Mouse (Mus musculus) right cerebral cortex, adult 2 months (tissue): Measurements from ENCODE around the gene Stk11ip.

Experiments used
- DNase-seq, 2 experiments: peaks; one replicate each; pipeline ENCODE4 v3.0.0; 2021 to 2022; ENCODE audit warnings: low spot score in 2 of 2

Gene Stk11ip

DNA sequence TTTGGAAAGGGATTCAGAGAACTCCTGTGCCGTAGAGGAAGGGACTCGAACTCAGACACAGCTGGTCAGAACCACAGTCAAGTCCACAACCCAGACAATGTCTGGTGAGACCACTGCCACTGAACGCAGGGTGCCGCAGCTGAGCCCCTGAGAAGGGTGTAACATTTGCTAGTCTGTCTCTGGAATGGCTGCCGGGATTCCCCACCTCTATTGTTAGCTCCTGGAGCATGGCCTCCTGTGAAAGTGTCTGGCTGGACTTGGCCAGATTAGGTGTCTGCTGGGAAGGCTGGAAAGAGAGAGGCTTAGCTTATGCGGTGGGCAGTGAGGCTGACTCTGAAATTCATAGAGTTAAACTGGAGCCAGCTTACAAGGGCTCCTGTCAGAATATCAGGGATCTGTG, 49.1 kb downstream of the Stk11ip start:
- DNase-seq, result no peak

DNA sequence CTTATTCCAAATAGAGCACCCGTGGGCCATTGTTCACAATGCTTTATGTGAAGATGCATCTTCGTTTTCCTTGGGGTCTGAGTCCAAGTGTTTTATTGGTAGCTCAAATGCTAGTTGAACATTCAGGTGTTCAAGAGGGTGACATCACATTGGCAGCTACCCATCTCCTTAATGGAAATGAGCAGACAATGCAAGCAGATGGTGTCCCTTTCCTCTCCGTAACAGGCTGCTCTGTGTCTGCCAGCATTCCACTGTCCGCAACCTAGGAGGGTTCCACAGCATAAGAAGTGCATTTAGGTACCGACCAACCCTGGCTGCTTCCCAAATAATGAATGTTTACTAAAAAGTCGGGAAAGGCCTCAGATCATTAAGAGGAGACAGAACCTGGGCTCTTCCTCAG, 51.4 kb downstream of the Stk11ip start:
- DNase-seq, result no peak

DNA sequence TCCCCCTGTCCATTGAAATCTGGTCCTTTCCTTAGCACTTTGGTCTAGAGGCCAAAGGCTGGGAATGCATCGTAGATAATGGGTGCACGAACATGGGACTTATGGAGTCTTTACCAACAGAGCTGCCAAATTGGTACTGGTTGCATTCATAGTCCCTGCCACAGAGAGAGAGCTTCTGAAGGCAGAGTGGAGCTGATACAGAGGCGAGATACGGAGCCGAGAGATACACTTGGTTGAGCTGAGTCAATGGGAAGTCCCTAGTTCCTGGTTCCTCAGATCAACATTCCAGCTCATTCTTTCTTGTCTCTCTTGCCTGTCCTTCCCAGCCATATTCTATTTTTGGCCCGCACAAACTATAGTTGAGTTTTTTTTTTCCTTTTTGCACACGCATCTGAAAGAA, 52.4 kb downstream of the Stk11ip start:
- no peak for DNase-seq

DNA sequence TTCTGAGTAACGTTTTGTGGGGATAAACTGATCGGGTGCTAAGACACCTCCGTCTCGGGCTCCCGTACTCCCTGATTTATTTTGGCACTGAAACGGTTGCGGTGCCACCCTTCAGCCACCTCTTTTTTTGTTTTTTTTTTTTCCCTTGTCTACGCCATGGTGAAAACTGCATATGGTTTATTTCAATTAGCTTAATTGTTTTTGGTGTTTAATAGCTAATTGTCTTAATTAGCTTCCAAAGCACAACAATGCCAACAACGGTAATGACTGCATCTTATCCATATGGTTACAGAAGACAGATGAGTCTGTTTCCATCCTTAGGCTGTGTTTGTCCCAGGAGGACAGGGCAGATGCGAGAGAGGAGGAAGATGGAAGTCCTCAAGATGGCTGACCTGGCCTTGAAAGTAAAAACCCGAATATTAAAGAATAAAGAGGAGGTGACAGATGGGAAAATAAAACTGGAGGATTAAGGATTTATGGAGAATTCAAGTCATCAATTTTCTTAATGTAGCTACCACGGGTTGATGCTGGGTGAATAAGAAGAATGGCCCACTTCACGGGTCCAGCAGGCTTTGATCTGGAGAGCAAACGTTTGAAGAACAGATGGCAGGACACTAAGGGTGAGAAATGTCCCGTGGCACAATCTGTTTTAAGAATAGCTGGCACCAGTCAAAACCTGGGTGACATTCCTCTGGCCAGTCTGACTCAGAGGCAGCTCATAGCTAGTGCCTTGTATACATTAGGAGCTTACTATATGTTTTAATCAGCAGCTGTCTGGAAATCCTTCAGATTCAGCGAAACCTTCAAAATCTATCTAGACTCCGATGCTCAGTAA, 53.4 kb downstream of the Stk11ip start:
- no peak for DNase-seq

DNA sequence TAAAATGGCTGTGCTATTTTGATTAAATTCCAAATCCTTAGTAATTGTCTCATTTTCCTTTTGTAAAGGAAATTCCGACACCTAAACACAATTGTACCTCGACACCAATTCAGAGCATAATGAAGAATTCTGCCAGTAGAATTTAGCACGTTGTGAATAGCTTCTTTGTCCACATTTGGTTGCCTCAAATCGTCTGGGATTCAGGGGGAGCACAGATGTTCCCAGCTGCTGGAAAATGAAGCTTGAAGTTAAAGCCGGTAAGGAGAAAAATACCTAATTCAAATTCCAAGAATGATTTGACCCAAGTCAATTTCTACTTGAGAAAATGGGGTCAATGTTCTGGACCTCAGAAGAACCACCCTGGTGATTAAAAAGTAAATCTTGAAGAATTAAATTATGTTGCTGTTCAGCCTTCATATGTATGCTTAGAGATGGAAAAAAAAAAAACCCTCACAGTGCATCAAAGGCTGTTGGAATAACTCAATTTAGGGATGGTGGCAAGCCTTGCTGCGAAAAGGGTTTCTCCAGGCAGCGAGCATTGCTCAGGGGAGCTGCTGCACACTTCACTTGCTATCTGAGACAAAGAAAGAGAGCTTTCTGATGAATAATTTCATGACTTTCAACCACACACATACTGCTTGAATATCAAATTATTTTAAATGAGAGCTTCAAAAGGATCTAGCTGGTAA, 60.8 kb downstream of the Stk11ip start:
- DNase-seq, result no peak

DNA sequence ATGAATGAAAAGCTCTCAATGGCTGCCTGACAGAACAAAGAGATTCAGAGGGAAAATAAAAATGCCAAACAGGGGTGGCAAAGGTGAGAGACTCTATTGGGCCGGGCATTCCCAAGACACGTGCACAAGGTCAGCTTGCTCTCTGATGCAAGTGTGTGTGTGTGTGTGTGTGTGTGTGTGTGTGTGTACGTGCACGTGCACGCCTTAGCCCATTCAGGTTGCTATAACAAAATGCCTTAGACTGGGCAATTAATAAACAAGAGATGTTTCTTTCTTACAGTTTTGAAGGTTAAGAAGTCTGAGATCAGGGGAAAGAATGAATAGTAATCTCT, 61.3 kb downstream of the Stk11ip start:
- DNase-seq, result no peak

DNA sequence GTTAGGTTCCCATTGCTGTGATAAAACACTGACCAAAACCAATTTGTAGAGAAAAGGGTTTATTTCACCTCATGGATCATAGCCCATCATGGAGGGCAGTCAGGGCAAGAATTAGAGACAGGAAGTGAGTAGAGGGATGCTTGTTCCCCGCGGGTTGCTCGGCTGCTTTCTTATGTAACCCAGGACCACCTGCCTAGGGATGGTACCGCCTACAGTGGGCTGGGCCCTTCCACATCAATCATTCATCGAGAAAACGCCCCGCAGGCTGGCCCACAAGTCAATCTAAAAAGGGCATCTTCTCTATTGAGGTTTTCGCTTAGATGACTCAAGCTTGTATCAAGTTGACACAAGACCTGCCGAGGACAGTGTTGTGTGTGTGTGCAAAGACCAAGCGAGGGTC, 61.7 kb downstream of the Stk11ip start:
- no peak for DNase-seq

DNA sequence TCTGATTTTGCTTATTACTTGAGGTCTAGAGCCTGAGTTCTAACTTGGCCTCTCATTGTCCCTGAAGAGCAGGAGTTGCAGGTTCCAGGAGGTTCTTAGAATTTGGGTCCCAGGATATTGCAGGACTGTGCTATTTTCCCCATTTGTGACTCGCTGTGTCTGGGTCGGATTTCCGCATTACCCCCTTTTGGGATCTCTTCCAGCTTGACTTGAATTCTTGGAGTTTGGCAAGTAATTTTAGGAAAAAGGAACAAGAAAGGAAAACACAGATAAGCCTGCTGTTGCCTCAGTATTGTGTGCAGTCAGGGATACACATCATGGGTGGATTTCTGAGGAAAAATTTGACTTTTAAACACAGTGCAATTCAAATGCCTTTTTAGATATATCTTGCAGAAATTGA, 65.5 kb downstream of the Stk11ip start:
- DNase-seq, result no peak
